In the genomic region with DNA sequence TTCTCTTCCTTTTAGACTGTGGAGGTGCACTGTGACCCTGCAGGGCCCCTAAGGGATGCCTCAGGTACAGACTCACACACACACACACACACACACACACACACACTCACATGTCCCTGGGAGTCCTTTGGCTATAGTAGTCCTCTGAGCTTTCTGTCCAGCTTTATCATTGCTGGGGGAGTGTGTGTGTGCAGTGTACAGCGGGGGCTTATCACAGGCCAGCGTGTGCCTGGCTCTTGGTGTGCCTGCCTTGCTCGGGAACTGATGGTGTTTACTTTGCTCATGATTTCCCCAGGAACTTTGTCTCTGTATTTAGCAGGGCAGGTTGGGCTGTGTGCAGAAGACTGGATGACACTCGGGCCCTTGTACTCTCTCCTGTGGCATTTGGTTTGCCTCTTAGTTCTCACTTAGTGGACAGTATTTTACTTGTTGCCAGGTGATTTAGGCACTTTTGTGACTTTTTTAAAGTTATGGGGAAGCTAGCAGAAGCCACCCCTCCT, we compare ENCODE assay signal across 14 mouse cellular contexts. TPM values are rescaled to one million over a fixed set of nuclear protein-coding genes. Genes with fewer than 3 reads are reported as not detected.
DNase-seq lines count a peak whose midpoint lies in the region; ATAC-seq and TF ChIP-seq lines count a peak whose summit lies in the region.
"Had no signal": no experiment of that assay in that cellular context is flagged by ENCODE, and none has a peak within 500 bp of the region (broad histone marks: within the 10 kb centered on the region; RNA-seq: fewer than 3 reads in every experiment).

No protein-coding gene starts in this region.

- H3K4me1 ChIP-seq in heart, postnatal 0 days (ENCODE audit: control insufficient read depth, insufficient read depth), result peaks cover 45% of the 10 kb centered on the region
- H3K4me1 ChIP-seq in brown adipose tissue, adult 24 weeks (ENCODE audit: control insufficient read depth, insufficient read depth, insufficient read length, low read length), result peaks cover 27% of the 10 kb centered on the region
- peaks cover 61% of the 10 kb centered on the region for H3K4me1 ChIP-seq in liver, embryonic 12.5 days
- H3K4me1 ChIP-seq in stomach, embryonic 14.5 days (ENCODE audit: control insufficient read depth, insufficient read depth, low read length), result peaks cover 42% of the 10 kb centered on the region

- H3K36me3 ChIP-seq in heart, postnatal 0 days (replicated peaks; ENCODE audit: control insufficient read depth, insufficient read depth, low read length), result peaks cover 6% of the 10 kb centered on the region; the same call in 1 of the 2 replicates
- H3K36me3 ChIP-seq in liver, embryonic 12.5 days, result peaks cover 34% of the 10 kb centered on the region
- H3K36me3 ChIP-seq in stomach, embryonic 14.5 days (ENCODE audit: control insufficient read depth, insufficient read depth, low read length), result peaks cover 8% of the 10 kb centered on the region; the same call in 1 of the 2 replicates

- H3K9ac ChIP-seq in heart, postnatal 0 days (replicated peaks; ENCODE audit: low read depth, low read length), result no peak overlapping the region
- no peak overlapping the region for H3K9ac ChIP-seq in liver, embryonic 12.5 days
- no peak overlapping the region for H3K9ac ChIP-seq in stomach, embryonic 14.5 days (replicated peaks; ENCODE audit: low read depth, low read length)
- H3K9ac ChIP-seq: kidney, embryonic 15.5 days; lung, embryonic 14.5 days had no signal

- TF ChIP-seq CTCF in heart, postnatal 0 days (IDR thresholded peaks at IDR 0.05; ENCODE audit: low read depth), result no peak

- DNase-seq in heart, postnatal 0 days (ENCODE audit: low spot score), result no peak
- DNase-seq in heart, adult 9 months (ENCODE audit: low spot score in 2 of 2), result no peak
- no peak for DNase-seq in cerebellum, postnatal 36 days
- no peak for DNase-seq in MN1 (ENCODE audit: low spot score)
- DNase-seq: cerebellum, postnatal 10 days; lung, embryonic 14.5 days; right cerebral cortex, adult 18-20 months had no signal

- H3K27me3 ChIP-seq in heart, postnatal 0 days (ENCODE audit: control insufficient read depth, insufficient read depth, low read length), result no peaks in the 10 kb centered on the region
- H3K27me3 ChIP-seq in liver, embryonic 12.5 days (replicated peaks), result no peaks in the 10 kb centered on the region
- H3K27me3 ChIP-seq in stomach, embryonic 14.5 days (ENCODE audit: control insufficient read depth, insufficient read depth, low read length), result no peaks in the 10 kb centered on the region
- H3K27me3 ChIP-seq: CH12.LX; kidney, embryonic 15.5 days had no signal

- H3K4me2 ChIP-seq in heart, postnatal 0 days (ENCODE audit: low read depth, low read length), result no peak overlapping the region
- no peak overlapping the region for H3K4me2 ChIP-seq in liver, embryonic 12.5 days
- no peak overlapping the region for H3K4me2 ChIP-seq in stomach, embryonic 14.5 days (replicated peaks; ENCODE audit: low read depth, low read length)
- H3K4me2 ChIP-seq: kidney, embryonic 15.5 days; lung, embryonic 14.5 days had no signal

- H3K9me3 ChIP-seq in heart, postnatal 0 days (replicated peaks; ENCODE audit: control insufficient read depth, low read length), result no peaks in the 10 kb centered on the region
- no peaks in the 10 kb centered on the region for H3K9me3 ChIP-seq in liver, embryonic 12.5 days (replicated peaks)
- H3K9me3 ChIP-seq in stomach, embryonic 14.5 days (ENCODE audit: control insufficient read depth, low read depth, low read length), result no peaks in the 10 kb centered on the region
- H3K9me3 ChIP-seq: kidney, embryonic 15.5 days; midbrain, embryonic 10.5 days had no signal

- WGBS in heart, postnatal 0 days, result 19% methylated on average over 4 of the region's 4 CpGs
- 36% methylated on average over 4 of the region's 4 CpGs for WGBS in liver, embryonic 12.5 days (ENCODE audit: insufficient replicate concordance)
- 53% methylated on average over 4 of the region's 4 CpGs for WGBS in stomach, embryonic 14.5 days

- ATAC-seq in heart, postnatal 0 days (ENCODE audit: insufficient read depth, low read depth), result no peak
- ATAC-seq in liver, embryonic 12.5 days, result peak; percentile 48
- peak; percentile 47; the same call in 1 of the 2 replicates for ATAC-seq in stomach, embryonic 14.5 days (ENCODE audit: insufficient number of reproducible peaks, insufficient read depth, low FRiP score, low read depth)
- ATAC-seq: hindbrain, embryonic 16.5 days had no signal

- H3K4me3 ChIP-seq in heart, postnatal 0 days (ENCODE audit: low read depth, low read length), result no peak overlapping the region
- no peak overlapping the region for H3K4me3 ChIP-seq in brown adipose tissue, adult 24 weeks (ENCODE audit: insufficient read depth, low read depth, low read length)
- H3K4me3 ChIP-seq in liver, embryonic 12.5 days, result no peak overlapping the region
- no peak overlapping the region for H3K4me3 ChIP-seq in stomach, embryonic 14.5 days (ENCODE audit: low read depth, low read length)
- H3K4me3 ChIP-seq: kidney, embryonic 15.5 days; midbrain, embryonic 10.5 days had no signal

- TF ChIP-seq EP300 in heart, postnatal 0 days (IDR thresholded peaks at IDR 0.05; ENCODE audit: low read depth), result no peak

- H3K27ac ChIP-seq in heart, postnatal 0 days (ENCODE audit: low read depth), result peak overlapping the region; percentile 47
- H3K27ac ChIP-seq in brown adipose tissue, adult 24 weeks (replicated peaks; ENCODE audit: low read depth, low read length), result peak overlapping the region; percentile 41
- no peak overlapping the region for H3K27ac ChIP-seq in liver, embryonic 12.5 days
- no peak overlapping the region for H3K27ac ChIP-seq in stomach, embryonic 14.5 days (ENCODE audit: low read length)
- H3K27ac ChIP-seq: kidney, embryonic 15.5 days; midbrain, embryonic 10.5 days had no signal

RNA-seq across cellular contexts. Expression of a gene that starts 41.1 kb away (rescaled TPM):
- 131 and 177 TPM in 2 replicates for total RNA-seq in heart, postnatal 0 days (2014; rRNA removed; ENCODE audit: low replicate concordance)
- 355 and 363 TPM in 2 replicates for polyA plus RNA-seq in heart, postnatal 0 days (2015; fragmentation: Nextera tagmentation; extraction: Ambion mirVana)
- polyA plus RNA-seq in brown adipose tissue, adult 24 weeks (2012; ENCODE audit: insufficient read depth, insufficient read length, missing spikeins), result 154 and 166 TPM in 2 replicates
- 208 and 209 TPM in 2 replicates for polyA plus RNA-seq in liver, embryonic 12.5 days (2016; fragmentation: Nextera tagmentation; extraction: Ambion mirVana)
- polyA plus RNA-seq in stomach, embryonic 14.5 days (2014; fragmentation: Nextera tagmentation; extraction: Ambion mirVana), result 280 and 301 TPM in 2 replicates

Comparison
In these comparisons a context has a peak if more than half of its experiments do, and no peak if none do; other contexts are left out.
1. H3K27ac ChIP-seq: peak in heart, postnatal 0 days (single experiment) and brown adipose tissue, adult 24 weeks (single experiment); none in liver, embryonic 12.5 days (single experiment) and stomach, embryonic 14.5 days (single experiment).